Mouse (Mus musculus) MEL-GATA-1-ER (cell line): ENCODE results near the gene Mvb12b.

ENCODE experiments used
- DNase-seq: peaks from one replicate; pipeline ENCODE4 v3.0.0-alpha.2; 2012; ENCODE audit warnings: low read depth; ENCODE audit errors: extremely low read depth

The Mvb12b gene

DNA sequence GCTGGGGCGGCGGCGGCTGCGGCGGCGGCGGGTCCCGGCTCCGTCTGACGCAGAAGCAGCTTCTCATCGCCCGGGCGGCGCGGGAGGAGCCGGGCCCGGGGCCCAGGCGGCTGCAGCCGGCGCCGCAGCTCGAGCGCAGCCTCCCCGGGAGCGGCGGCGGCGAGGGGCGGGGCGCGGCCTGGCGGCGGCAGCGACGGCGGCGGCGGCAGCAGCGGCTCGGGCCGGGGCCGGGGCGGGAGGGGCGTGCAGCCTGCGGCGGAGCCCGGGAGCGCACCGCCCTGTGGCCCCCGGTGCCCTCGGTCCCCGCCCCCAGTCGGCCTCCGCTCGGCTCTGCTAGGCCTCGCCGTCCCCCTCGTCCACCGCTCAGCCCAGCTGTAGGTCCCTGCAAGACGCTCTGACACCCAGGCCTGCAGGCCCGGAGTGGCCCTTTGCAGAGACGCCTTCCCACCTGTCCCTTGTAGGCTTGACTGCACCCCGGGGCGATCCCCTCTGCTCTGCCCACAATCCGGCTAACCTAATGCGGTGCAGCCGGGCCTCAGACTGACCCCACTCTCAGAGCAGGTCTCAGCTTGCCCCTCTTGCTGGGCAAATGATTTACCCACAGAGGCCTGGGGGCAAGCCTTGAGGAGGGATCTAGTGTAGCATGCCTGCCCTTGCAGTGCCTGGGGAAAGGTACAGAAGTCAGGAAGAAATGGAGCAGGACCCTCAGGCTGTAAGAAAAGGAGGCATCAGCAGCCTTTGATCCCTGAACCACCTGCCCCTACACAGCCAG, at the start of gene Mvb12b:
Gene Mvb12b, minus strand, starts transcription at position 619 of the 772 bp plus-strand sequence.
- peak; percentile 20 for DNase-seq

DNA sequence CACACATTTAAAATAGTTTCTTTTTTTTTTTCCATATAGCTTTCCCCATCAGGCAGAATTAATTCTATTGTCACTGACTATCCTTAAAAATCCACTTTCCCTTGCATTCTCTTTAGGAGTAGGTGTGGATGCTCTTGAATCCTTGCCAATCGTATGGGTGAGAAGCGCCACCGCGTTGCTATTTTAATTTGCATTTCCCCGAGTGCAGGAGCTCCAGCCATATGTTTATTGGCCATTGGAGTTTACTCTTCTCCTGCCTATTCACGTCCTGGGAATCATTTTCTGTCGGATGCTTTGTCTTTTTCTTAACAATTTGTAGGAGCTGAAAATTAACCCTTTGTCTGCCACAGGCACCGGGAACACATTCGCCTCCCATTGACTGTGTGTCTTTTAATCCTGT, 48.0 kb upstream of the Mvb12b start:
- DNase-seq: no peak

DNA sequence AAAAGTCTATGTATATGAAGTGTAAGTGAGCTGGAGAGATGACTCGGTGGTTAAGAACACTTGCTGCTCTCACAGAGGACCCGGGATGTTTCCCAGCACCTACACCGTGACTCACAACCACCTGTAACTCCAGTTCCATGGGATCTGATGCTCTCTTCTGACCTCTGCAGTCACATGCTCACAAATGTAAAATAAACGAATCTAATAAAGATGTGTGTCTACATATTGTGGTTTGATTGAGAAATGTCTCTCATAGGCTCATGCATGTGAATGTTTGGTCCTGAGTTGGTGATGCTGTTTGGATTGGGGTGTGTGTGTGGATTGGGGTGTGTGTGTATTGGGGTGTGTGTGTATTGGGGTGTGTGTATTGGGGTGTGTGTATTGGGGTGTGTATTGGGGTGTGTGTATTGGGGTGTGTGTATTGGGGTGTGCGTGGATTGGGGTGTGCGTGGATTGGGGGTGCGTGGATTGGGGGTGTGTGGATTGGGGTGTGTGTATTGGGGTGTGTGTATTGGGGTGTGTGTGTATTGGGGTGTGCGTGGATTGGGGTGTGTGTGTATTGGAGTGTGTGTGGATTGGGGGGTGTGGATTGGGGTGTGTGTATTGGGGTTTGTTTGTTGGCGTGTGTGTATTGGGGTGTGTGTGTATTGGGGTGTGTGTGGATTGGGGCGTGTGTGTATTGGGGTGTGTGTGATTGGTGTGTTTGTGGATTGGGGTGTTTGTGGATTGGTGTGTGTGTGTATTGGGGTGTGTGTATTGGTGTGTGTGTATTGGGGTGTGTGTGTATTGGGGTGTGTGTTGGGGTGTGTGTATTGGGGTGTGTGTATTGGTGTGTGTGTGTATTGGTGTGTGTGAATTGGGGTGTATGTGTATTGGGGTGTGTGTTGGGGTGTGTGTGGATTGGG, 46.1 kb upstream of the Mvb12b start:
- DNase-seq: no peak

DNA sequence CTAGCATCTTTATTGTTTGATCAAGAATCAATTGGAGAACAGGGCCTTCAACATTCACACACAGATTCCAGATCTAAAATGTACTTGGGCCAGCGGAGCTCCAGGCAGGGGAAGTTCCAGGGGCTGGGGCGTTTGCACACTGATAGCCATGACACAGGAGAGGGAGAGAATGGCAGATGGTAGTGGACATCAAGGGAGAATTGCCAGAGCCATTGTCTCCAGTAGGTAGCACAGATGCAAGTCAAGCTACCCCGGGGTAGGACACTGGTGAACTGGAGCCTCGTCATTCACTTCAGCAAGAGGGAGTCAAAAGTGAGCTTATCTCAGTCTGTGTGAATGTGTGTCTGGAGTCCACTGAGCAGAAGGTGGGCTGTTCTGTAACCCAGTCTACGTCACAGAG, 43.4 kb upstream of the Mvb12b start:
- no peak for DNase-seq

DNA sequence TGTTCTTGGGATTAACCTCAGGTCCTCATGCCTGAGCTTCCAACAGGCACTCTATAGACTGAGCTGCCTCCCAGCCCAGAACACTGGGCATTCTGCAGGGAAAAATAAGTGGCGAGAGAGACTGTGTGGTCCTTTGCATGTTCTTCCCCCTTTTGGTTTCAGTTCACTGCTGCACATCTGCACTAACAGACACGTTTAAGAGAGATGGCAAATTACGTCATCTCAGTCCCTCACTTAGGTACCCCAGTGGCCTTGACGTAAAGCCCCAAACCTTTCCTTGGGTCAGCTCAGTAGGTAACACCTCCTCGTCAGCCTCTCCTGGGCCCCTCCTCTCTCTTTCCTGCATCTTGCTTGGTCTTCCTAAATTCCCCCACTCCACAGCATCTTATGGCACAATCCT, 37.5 kb upstream of the Mvb12b start:
- no peak for DNase-seq

DNA sequence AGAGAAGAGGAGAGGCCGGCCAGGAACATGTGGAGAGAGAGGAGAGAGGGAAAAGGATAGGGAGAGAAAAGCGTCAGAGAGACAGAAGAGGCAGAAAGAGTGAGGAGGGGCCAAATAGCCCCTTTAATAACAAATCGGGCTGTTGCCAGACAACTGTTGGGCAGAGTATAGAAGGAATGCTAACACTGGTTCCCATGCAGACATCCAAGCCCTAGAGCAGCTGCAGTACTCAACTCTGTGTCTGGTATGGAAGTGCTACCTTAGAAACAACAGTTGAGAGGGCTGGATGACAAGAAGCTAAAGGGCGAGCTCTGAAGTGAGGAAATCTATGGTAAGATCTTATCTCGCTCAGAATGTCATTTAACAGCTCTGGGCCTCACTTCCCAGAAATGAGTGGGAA, 35.7 kb upstream of the Mvb12b start:
- DNase-seq: no peak

DNA sequence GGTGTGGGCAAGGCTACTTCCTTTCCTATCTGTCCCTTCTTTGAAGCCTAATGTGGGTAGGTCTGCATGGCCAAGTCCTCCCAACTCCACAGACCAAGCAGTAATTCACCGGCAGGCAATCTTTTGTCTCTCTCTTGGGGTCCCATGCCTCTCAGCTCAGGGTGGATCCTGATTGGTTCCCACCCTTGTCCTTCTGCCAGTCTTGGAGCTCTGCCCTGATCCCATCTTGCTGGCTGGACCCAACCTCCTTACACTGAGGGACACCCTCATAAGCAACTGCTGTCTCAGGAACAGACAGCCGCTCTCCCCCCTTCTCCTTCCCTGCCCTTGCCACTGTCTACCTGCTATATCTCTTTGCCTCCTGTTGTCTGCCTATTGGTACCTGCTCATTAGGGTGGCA, 34.7 kb upstream of the Mvb12b start:
- no peak for DNase-seq

DNA sequence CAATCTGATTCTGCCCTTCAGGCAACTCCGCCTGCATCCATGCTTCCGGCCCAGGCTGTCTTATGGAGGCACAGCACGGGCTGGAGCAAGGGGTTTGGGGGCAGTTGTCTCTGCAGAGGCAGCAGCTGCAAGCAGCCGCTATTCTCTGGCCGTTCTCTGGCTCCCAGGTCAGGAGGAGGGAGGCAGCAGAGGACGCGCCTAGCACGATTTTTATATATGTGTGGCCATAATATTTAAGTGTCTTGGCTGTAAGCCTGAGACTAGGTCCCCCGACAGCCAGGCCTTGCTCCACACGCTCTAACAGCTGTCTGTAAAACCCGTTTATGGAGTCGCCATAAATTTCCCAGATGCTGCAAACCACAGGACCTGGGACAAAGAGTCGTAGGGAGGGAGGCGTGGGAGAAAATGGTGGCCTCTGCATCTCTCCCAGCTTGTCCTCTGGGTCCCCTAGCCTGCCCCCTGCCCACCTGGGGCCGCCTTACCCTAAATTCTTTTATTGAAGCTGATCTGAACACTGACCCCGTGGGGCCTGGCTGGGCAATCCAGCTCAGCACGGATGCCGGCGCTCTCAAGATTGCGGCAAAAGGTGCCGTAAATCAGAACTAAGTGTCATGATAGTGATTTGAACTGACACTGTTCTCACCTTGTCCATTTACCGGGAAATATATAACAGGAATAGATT, 32.3 kb upstream of the Mvb12b start:
- DNase-seq: no peak

DNA sequence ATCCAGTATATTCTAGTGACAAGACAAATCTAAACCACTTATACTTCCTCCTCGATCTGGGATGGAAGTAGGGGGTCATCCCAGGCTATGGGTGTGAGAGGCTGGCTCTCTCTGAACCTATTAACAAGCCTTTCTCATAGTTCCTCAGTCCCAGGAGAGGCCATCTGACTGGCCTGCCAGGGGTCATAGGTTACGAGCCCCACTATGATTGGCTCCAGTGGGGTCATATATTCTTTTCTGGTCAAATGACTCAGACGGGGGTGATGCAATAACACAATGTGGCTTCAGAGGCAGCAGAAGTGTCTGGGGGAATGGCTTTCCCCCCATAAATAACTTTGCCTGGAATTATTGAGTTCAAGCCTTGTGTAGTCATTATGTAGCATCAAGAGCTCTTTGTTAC, 31.1 kb upstream of the Mvb12b start:
- DNase-seq: no peak

DNA sequence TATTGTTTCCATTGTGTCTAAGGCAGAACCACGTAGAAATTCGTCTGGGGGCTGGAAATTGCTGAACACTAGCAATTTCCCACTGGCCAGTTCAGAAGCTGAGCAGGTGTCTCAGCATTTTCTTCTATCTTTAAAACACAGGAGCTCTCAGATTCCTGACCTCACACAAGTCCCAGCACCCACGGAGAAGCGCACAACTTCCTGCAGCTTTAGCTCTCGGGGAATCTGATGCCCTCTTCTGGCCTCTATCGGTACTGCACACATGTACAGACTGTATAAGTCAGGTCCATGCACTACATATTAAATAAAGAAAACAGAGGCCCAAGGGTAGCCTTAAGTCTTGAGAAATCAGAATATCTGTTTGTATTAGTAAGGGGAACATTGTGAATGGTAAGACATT, 30.6 kb upstream of the Mvb12b start:
- peak; percentile 58 for DNase-seq

DNA sequence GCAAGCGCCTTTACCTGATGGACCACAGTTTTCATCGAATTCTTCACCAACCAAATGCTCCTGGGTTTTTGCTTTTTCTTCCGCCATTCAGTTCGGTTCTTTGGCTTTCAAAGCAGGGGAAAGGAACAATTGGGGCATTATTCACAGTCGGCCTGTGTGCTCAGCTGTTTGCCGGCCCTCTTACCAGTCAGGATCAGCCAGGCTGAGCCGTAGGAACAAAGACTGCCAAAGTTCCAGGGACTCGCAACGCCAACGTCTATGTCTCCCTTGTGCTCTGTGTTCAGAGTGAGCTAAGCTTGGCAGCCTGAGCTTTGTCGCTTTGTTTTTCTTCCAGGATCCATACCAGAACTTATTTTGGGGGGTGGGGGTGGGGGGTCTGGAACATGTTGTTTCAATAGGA, 28.9 kb upstream of the Mvb12b start:
- DNase-seq: no peak

DNA sequence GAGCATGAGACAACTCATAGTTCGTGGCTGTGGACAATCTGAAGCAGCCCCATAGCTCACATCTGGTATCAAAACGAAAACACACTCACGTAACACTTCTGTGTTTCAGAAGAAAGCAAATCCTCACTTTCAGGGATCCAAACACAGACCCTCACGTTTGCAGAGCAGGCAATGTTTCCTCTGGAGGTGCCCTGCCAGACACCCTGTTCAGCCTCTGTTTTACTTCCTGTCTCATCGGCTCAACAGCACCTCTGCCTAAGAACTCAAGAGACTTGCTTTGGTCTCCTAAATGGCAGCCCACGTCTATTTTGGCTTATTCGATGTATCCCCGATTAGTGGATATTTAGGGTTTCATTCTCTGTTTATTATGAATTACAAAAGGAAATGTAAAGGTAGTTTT, 27.3 kb upstream of the Mvb12b start:
- no peak for DNase-seq

DNA sequence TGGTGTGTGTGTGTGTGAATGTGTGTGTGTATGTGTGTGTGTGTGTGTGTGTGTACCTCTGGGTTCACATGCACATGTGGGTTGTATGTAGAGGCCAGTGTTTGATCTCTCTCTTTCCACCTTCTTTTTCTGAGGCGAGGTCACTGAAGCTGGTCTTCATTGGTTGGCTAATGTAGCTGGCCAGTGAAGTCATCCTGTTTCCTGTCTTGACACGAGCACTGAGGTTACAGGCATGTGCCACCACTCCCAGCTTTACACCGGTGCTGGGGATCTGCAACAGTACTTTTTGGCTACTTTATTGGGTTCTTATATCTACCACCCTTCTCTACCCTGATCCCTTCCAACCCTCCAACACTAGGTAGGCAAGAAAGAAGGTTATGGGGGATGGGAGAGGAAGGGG, 26.6 kb upstream of the Mvb12b start:
- no peak for DNase-seq

DNA sequence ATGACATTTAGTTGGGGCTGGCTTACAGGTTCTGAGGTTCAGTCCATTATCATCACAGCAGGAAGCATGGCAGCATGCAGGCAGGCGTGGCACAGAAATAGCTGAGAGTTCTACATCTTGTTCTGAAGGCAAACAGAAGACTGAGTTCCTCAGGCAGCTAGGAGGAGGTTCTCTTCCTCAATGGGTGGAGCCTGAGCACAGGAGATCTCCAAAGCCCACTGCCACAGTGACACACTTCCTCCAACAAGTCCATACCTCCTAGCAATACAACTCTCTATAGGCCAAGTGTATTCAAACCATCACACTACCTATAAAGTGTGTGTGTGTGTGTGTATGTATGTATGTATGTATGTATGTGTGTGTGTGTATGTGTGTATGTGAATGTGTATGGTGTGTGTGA, 25.9 kb upstream of the Mvb12b start:
- peak; percentile 13 for DNase-seq

DNA sequence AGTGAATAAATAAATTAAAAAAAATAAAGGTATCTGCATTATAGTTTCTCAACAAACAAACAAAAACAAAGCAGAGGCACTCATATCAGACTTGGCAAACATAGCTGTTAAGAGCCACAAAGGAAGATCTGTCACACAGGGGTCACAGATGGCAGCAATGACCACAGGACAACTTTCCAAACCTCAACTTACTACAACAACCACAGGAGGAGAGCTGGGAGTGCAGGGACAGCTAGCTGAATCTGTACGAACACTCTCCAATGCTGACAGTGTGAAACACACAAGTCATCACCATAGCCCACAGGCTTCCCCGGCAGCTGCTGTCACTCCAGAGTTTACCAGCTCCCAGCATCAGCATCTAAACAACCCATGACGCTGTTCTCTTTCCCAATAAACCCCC, 25.0 kb upstream of the Mvb12b start:
- no peak for DNase-seq

DNA sequence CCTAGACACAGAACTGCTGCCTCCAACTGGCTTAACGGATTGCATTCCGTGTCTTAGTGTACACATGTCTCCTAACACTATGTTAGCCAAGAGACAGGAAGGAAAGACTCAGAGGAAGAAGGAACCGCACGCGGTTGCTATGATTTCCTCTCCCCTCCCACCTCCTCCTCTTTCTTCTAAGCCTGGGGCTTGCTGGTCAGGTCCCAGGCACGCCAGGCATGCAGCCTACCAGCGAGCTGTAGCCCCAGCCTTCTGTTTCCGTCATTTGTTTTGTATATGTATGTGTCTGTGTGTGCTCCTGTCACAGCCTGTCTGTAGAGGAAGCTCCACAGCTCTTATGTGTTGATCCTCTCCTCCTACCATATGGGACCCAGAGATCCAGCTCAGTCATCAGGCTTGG, 20.6 kb upstream of the Mvb12b start:
- DNase-seq: no peak

DNA sequence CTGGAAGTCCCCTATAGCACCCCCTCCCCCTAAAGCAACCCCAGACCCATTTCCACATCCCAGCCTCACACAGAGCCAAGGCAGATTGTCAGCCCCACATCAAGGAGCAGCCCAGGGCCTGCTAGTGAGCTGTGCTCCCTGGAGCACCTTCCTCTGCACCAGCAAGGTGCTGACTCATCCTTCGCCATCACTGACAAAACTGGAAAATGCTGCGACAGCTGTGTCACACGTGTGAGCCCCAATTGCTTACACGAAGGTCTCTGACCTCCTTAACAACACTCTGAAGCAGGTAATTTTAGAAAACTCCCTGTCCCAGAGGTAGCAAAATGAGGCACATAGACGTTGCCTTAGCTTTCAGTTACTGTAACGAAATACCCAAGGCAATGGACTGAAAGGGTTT, 19.4 kb upstream of the Mvb12b start:
- no peak for DNase-seq

DNA sequence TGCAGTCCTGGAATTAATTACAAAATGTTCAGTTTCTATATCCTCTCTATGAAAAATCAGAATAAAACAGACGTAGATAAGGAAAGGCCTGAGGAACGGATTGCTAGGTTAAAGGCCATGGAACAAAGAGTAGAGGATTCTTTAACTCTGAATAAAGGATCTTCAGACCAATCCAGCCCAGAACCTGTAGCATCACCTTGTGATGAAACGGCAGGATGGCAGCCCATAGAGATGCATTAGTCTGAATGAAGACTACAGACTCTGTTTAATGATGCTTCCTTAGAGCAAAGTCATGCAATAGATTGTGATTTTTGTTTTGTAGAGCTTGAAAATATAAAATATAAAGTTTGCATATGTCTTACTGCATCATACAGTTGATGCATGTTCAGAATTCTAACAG, 8.1 kb upstream of the Mvb12b start:
- no peak for DNase-seq

DNA sequence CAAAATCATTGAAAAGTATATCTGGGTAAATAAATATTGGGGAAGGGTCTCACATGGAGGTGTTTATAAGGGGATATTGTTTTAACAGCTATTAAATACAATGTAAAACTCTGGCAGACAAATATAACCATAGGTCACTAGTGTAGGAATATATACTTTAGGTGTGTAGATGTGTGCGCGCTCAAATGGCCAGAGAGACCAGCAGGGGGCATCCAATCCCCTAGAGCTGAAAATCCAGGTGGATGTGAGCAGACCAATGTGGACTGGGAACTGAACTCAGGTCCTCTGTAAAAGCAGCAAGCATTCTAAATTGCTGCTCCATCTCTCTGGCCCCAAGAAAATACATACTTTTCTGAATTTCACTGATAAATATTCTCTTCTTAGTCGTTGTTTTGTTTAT, 5.4 kb upstream of the Mvb12b start:
- no peak for DNase-seq

DNA sequence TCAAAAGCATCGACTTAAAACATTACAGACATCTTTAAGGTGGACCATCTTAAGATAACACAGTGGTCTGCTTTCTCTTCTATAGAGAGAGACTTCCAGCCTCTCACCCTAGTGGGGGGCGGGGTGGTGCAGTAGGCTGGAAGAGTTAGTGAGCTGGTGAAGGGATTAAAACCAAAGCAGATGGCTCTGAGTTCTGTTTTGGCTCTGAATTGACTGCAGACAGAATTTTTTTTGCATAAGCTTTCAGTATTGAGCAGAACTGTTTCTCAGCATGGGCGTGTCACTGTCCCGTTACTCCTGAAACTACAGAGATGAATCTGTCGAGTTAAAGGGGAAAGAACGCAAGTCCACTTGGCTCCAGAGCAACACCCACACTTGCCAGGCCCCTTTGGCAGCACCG, 4.6 kb upstream of the Mvb12b start:
- no peak for DNase-seq

DNA sequence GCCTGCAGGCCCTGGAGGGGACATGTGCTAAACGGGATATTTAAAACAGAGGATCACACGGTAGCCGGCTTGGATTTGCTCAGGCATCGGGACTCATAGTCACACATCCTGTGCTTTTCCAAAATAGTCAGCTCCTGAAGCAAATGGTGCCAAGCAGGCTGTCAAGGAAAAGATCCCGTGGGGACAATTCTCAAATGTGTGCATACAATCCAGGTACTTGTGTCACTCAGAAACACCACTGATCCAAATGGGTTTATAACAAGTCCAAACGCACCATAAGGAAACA, 297 bp upstream of the Mvb12b start:
- no peak for DNase-seq
